Mouse (Mus musculus): ENCODE measurements around the gene Ewsr1. TPM values are rescaled to one million over a fixed set of nuclear protein-coding genes. Genes with fewer than 3 reads are reported as not detected.
A peak's percentile ranks its signal among the peaks of the same experiment; 100 is the strongest.

The Ewsr1 gene
- 559 and 769 TPM in 2 replicates for polyA plus RNA-seq (2011; ENCODE audit: insufficient read length, low read depth, missing spikeins)

DNA sequence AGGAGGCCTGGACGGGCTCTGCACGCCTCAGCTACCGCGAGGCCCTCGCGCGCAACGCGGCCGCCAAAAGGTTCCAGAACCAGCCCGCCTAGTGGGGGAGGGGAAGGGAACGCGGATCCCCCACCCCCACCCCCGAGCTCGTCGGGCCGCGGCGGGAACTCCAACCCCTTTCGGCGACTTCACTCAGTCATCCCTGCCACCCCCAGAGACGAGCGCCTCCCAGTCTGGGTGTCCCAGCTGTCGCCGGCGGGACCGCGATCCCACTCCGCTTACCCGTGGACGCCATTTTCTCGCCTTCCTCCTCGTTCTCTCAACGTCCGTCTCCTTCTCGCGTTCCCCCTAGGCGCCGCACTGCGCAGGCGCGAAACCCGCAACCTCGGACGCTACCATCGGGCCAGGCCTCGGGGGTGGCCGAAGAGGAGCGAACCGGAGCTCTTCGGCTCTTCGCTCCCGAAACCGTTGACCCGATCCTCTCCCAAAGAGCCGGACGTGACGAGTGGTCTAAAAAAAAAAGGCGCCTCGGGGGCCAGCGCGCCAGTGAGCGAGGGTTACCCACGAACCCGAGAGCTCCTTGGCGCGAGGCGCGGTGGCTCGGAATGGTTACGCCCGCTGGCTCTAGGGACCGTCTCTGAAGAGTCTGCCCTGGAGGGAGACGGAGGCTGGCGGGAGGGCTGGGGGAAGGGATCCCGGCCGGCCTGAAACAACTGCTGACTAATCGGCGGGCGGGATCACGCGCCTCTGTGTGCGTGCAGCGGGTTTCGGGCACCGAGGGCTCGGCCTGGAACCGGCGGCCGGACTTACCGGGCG is at the start of gene Ewsr1, which contains the start of gene Rhbdd3:
Gene Ewsr1 (minus strand): TSS at position 531 of the 807 bp plus-strand sequence.
Gene Rhbdd3 (plus strand): TSS at position 191 of the 807 bp plus-strand sequence.
- TF ChIP-seq CTCF (IDR thresholded peaks at IDR 0.05; ENCODE audit: borderline replicate concordance, insufficient read depth, low read length) (no peak), POLR2A (IDR thresholded peaks at IDR 0.05; ENCODE audit: low read depth, low read length) (peak; percentile 93)
- Histone ChIP-seq H3K4me1 (ENCODE audit: control insufficient read depth, insufficient read depth, low read length) (0 out of 2 replicates have a peak, but pooled peaks cover 2% of the 10 kb centered on the region), H3K27ac (ENCODE audit: insufficient read depth, low read length) (peak within 1 kb of the TSS; percentile 99), H3K4me3 (ENCODE audit: insufficient read depth, low read length) (peak within 1 kb of the TSS; percentile 89)

DNA sequence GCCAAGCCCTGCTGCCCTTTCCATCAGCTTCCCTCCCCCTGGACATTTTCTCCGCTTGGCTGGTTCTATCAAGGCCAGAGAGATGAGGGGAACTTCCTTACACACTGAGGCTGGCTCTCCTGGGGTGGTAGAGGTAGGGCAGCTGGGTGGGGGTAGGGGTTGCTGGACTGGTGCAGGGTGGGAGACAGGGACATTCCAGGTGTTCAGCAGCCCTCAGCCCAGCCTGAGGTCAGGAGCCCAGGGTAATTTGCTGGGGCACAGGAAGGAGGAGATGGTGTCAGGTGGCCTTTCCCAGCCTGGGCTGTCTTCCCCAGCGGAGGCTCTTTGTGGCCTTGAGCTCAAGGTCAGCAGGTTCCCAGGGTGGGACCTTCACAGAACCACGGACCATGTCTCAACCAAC is 46.5 kb upstream of the Ewsr1 start:
- Histone ChIP-seq H3K4me3 (ENCODE audit: insufficient read depth, low read length) (no peak overlapping the region), H3K4me1 (ENCODE audit: control insufficient read depth, insufficient read depth, low read length) (peaks cover under 1% of the 10 kb centered on the region; the same call in 1 of the 2 replicates), H3K27ac (ENCODE audit: insufficient read depth, low read length) (no peak overlapping the region)
- TF ChIP-seq POLR2A (IDR thresholded peaks at IDR 0.05; ENCODE audit: low read depth, low read length) (no peak), CTCF (IDR thresholded peaks at IDR 0.05; ENCODE audit: borderline replicate concordance, insufficient read depth, low read length) (no peak)

DNA sequence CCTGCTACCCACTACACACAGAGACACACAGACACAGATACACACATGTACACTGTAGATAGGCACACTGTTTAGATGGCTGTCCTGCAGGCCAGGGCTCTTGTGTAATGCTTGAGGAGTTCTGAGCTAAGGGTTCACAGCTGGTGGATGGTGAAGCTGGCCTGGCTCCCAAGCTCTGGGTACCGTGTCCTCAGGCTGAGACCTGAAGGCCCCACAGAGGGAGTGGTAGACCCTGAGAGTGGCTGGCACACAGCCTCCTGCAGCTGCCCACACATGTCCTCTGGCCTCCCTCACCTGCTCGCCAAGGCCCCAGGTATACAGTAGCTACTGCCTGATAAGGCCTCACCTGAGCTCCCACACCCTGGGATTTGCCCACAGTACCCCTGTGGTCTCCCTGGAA is 42.9 kb upstream of the Ewsr1 start:
- H3K27ac ChIP-seq (ENCODE audit: insufficient read depth, low read length): no peak overlapping the region
- H3K4me1 ChIP-seq (ENCODE audit: control insufficient read depth, insufficient read depth, low read length): peaks cover 2% of the 10 kb centered on the region; the same call in 1 of the 2 replicates
- H3K4me3 ChIP-seq (ENCODE audit: insufficient read depth, low read length): no peak overlapping the region
- TF ChIP-seq CTCF (IDR thresholded peaks at IDR 0.05; ENCODE audit: borderline replicate concordance, insufficient read depth, low read length): no peak
- TF ChIP-seq POLR2A (IDR thresholded peaks at IDR 0.05; ENCODE audit: low read depth, low read length): no peak

DNA sequence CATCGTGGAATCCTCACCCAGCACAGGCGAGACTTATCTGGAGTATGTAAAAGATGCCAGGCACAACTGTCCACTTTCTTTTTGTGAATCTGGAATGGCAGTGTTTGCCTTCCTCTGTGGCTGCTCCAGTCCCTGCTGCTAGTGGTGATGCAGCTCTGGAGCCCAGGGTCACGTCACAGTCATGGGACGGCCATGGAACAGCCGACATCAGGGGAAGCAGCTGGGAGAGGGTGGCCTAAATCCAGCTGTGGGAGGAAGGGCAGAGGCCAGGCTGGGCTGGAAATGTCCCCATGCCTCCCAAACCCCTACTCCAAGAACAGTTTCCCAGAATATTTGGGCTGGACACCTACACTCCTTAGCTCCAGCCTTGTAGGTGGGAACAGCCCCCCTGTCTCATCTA is 42.2 kb upstream of the Ewsr1 start:
- TF ChIP-seq POLR2A (IDR thresholded peaks at IDR 0.05; ENCODE audit: low read depth, low read length) (no peak), CTCF (IDR thresholded peaks at IDR 0.05; ENCODE audit: borderline replicate concordance, insufficient read depth, low read length) (no peak)
- no peak overlapping the region for H3K27ac ChIP-seq (ENCODE audit: insufficient read depth, low read length)
- H3K4me3 ChIP-seq (ENCODE audit: insufficient read depth, low read length): no peak overlapping the region
- H3K4me1 ChIP-seq (ENCODE audit: control insufficient read depth, insufficient read depth, low read length): peaks cover 2% of the 10 kb centered on the region; the same call in 1 of the 2 replicates

DNA sequence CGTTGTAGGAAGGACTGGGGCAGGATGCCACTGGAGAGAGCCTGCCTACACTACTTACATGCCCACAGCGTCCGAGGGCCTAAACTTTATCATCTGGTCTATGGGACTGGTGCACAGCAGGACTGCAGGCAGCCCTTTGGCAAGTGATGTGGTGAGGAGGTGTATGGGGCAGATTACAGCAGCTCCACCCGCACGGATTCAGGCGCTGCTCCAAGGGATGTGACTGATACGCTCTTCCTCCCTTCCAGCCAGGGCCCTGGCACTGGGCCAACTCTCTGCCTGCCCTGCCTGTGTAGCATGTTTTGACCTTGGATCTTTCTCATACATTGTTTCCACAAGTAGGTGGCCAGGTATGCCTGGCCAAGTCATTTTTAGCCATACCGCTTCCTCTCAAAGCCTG is 41.6 kb upstream of the Ewsr1 start:
- Histone ChIP-seq H3K4me3 (ENCODE audit: insufficient read depth, low read length) (no peak overlapping the region), H3K4me1 (ENCODE audit: control insufficient read depth, insufficient read depth, low read length) (peaks cover 2% of the 10 kb centered on the region; the same call in 1 of the 2 replicates), H3K27ac (ENCODE audit: insufficient read depth, low read length) (no peak overlapping the region)
- TF ChIP-seq CTCF (IDR thresholded peaks at IDR 0.05; ENCODE audit: borderline replicate concordance, insufficient read depth, low read length) (no peak), POLR2A (IDR thresholded peaks at IDR 0.05; ENCODE audit: low read depth, low read length) (no peak)

DNA sequence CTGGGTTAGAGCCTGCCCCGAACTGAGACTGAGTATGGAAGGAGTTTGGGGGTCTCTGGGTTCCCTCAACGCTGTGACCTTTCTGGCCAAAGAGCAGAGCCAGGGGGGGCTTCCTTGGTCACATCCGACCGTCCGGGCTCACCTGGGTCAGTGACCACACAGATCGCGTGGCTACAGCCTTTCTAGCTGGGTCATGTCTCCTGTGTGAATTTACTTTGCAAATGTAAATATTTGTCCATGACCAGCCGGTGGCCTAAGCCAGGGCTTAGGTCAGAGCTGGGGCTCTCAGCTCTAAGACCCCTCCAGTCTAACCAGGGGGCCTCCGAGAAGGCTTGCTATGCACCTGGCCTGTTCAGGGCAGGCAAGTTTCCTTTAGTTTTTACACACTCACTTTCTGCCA is 40.3 kb upstream of the Ewsr1 start:
- H3K4me1 ChIP-seq (ENCODE audit: control insufficient read depth, insufficient read depth, low read length): peaks cover 2% of the 10 kb centered on the region; the same call in 1 of the 2 replicates
- no peak overlapping the region for H3K27ac ChIP-seq (ENCODE audit: insufficient read depth, low read length)
- TF ChIP-seq POLR2A (IDR thresholded peaks at IDR 0.05; ENCODE audit: low read depth, low read length): no peak
- no peak for TF ChIP-seq CTCF (IDR thresholded peaks at IDR 0.05; ENCODE audit: borderline replicate concordance, insufficient read depth, low read length)
- H3K4me3 ChIP-seq (ENCODE audit: insufficient read depth, low read length): no peak overlapping the region

DNA sequence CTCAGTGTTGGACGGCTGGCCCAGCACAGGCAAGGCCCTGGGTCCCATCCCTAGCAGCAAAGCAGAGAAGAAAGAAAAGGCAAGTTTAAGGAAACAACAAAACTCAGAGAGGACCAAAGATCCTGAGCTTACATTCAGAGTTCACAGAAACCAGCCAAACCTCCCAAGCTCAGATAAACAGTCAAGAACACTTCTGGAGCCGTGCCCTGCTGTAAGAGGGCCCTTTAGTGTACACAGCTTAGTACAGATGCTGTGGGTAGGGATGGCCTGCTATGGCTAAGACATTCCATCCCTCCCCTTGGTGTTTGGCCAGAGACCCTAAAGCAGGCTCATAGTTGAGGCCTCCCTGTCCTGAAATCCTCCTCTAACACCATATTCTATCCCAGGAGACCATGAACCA is 39.6 kb upstream of the Ewsr1 start:
- Histone ChIP-seq H3K4me1 (ENCODE audit: control insufficient read depth, insufficient read depth, low read length) (peaks cover 2% of the 10 kb centered on the region; the same call in 1 of the 2 replicates), H3K27ac (ENCODE audit: insufficient read depth, low read length) (no peak overlapping the region), H3K4me3 (ENCODE audit: insufficient read depth, low read length) (no peak overlapping the region)
- TF ChIP-seq POLR2A (IDR thresholded peaks at IDR 0.05; ENCODE audit: low read depth, low read length) (no peak), CTCF (IDR thresholded peaks at IDR 0.05; ENCODE audit: borderline replicate concordance, insufficient read depth, low read length) (no peak)

DNA sequence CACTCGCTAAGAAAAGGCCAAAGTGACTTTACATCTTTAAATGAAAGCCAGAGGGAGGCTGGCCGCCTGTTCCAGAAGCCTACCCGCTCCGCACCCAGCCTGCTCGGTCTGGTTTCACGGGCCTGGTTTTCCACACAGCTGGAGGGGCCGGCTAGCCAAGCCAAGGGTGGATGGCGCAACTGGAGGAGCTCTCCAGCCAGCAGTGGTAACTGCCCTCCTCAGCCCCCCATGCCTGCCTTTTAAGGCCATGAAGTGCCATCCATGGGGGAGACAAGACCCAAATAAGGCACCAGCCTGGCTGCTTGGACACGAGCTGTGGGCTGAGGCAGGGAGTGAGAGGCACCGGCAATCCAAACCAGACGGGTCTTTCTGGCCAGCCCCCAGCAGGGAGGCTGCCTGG is 36.8 kb upstream of the Ewsr1 start:
- no peak overlapping the region for H3K27ac ChIP-seq (ENCODE audit: insufficient read depth, low read length)
- no peak overlapping the region for H3K4me3 ChIP-seq (ENCODE audit: insufficient read depth, low read length)
- no peak for TF ChIP-seq POLR2A (IDR thresholded peaks at IDR 0.05; ENCODE audit: low read depth, low read length)
- no peak for TF ChIP-seq CTCF (IDR thresholded peaks at IDR 0.05; ENCODE audit: borderline replicate concordance, insufficient read depth, low read length)
- H3K4me1 ChIP-seq (ENCODE audit: control insufficient read depth, insufficient read depth, low read length): peaks cover 2% of the 10 kb centered on the region; the same call in 1 of the 2 replicates

DNA sequence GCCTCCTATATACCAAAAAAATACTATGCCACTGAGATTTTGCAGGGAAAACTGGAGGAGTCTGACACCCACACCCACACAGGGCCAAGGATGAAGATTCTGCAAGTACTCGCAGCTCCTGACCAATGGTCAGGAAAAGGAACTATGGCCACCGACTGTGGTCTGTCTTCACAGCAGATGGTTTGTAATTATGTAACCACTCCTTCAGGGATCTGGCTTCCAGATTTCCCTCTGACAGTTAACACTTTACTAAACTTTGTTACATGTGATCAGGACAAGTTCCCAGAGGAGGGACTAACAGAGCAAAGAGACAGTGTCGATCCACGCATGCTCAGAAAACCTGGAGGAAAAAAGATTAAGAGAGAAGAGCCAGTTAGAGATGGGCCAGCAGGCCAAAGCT is 33.7 kb upstream of the Ewsr1 start:
- Histone ChIP-seq H3K4me1 (ENCODE audit: control insufficient read depth, insufficient read depth, low read length) (0 out of 2 replicates have a peak, but pooled peaks cover 2% of the 10 kb centered on the region), H3K4me3 (ENCODE audit: insufficient read depth, low read length) (no peak overlapping the region), H3K27ac (ENCODE audit: insufficient read depth, low read length) (no peak overlapping the region)
- TF ChIP-seq CTCF (IDR thresholded peaks at IDR 0.05; ENCODE audit: borderline replicate concordance, insufficient read depth, low read length) (no peak), POLR2A (IDR thresholded peaks at IDR 0.05; ENCODE audit: low read depth, low read length) (no peak)

DNA sequence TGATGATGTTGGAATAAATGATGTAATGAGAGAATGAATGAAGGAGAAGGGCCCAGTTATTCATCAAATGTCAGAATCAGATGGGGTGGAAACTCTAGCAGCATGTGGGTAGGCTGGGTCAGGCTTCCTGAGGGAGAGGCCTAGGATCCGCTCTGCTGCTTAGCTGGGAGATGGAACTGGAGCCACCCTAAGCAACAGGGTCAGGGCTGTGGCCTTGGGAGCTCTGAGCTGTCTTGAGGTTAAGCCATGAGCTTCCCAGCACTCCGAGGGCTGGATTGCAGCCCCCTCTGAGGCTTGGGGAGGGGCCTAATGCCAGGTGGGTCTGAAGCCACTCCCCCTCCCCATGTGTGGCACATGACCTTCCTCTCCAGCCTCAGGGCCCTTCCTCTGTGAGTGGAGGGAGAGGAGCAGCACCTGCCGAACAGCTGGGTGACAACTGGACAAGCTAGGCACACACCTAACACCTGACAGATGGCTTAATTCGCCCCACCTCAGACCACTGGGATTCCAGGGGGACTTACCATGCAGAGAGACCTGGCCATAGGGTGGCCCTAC is 31.1 kb upstream of the Ewsr1 start:
- no peak overlapping the region for H3K4me3 ChIP-seq (ENCODE audit: insufficient read depth, low read length)
- H3K27ac ChIP-seq (ENCODE audit: insufficient read depth, low read length): no peak overlapping the region
- TF ChIP-seq CTCF (IDR thresholded peaks at IDR 0.05; ENCODE audit: borderline replicate concordance, insufficient read depth, low read length): no peak
- TF ChIP-seq POLR2A (IDR thresholded peaks at IDR 0.05; ENCODE audit: low read depth, low read length): no peak
- 0 out of 2 replicates have a peak, but pooled peaks cover 2% of the 10 kb centered on the region for H3K4me1 ChIP-seq (ENCODE audit: control insufficient read depth, insufficient read depth, low read length)

Measured in embryonic fibroblast, embryonic 13.5 days (primary cell).